Mouse (Mus musculus) macrophage (primary cell): Measurements from ENCODE around the gene Eps8l1. TPM values are rescaled to one million over a fixed set of nuclear protein-coding genes. Genes with fewer than 3 reads are reported as not detected.
"Not testable (repeated sequence)": the region's sequence is repeated elsewhere in the genome, so short reads cannot be mapped to it uniquely, and the experiment has no call there.

ENCODE experiments used
- H3K27ac ChIP-seq: fragments of 350-480 bp; formaldehyde crosslinking; 2 replicates; pipeline ENCODE4 v1.9.0; 2021
- H3K36me3 ChIP-seq: fragments of 350-480 bp; formaldehyde crosslinking; 2 replicates; pipeline ENCODE4 v1.9.0; 2021; ENCODE audit errors: inconsistent target
- H3K4me3 ChIP-seq: fragments of 350-480 bp; formaldehyde crosslinking; 2 replicates; pipeline ENCODE4 v1.9.0; 2021; ENCODE audit errors: inconsistent target
- H3K79me2 ChIP-seq: fragments of 350-480 bp; formaldehyde crosslinking; 2 replicates; pipeline ENCODE4 v1.9.0; 2021; ENCODE audit errors: inconsistent target
- WGBS: methylation state at CpG from one replicate; pipeline ENCODE4 v1.1.7; 2026; ENCODE audit warnings: inconsistent platforms; ENCODE audit not compliant: missing documents; 5-methylcytosine and 5-hydroxymethylcytosine counted together
- polyA plus RNA-seq: library from polyadenylated mRNA; stranded (reverse); fragments of 250-400 nt; gene quantifications from 3 replicates; pipeline ENCODE4 v1.2.4, GENCODE M21; 2018; ENCODE audit warnings: inconsistent platforms

Gene Eps8l1
- polyA plus RNA-seq, 1 experiment from 2014 or later = 3.9 TPM

- H3K27ac ChIP-seq = 0 out of 2 replicates have a peak overlapping the region, but pooled peaks have one; percentile 8
- WGBS = 33% methylated on average over 24 of the region's 24 CpGs
- no peak overlapping the region for H3K4me3 ChIP-seq
- no peaks in the 10 kb centered on the region for H3K36me3 ChIP-seq
- H3K79me2 ChIP-seq = no peaks in the 10 kb centered on the region
Observed at GRCm38 (mm10) chr7:4509863-4510608, 49.6 kb downstream of the Eps8l1 start.

DNA sequence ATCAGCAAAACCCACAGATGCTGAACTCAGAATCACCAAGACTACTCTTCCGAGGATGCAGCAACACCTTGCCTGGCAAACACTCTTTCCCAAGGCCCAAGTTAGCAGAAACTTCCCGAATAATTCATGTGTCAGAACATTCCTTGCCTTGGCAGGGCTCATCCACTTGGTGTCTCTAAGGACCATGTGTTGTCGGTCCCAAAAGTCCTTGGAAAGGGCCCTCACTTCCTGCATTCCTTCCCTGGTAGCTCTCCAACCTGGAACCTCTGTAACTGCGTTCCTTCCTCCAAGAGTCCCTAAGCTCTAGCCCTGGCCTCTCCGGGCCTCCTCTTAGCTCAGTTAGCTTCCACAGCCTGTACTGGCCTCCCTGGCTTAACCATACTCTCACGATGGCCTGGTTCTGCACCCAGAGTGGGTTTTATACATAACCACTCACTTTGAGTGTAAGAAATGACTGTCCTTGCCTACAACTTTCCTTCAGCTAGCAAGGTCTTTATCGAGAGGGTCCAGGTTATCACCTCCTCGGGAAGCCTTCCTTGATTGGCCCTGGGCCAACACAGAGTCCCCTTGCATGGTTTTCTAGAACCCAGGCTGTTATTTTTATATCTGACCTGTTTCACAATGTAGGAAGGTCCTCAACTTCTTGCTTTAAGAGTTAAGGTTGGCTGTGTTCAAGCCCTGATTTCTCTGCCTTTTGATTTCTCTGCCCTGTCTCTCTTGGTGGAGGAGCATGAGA is 51.2 kb downstream of the Eps8l1 start:
- Histone ChIP-seq H3K79me2 (no peaks in the 10 kb centered on the region), H3K4me3 (no peak overlapping the region), H3K27ac (no peak overlapping the region), H3K36me3 (no peaks in the 10 kb centered on the region)
- 88% methylated on average over 8 of the region's 8 CpGs for WGBS

GRCm38 (mm10) chr7:4513236-4513635 is 52.8 kb downstream of the Eps8l1 start:
- Histone ChIP-seq H3K4me3 (no peak overlapping the region), H3K27ac (no peak overlapping the region), H3K36me3 (no peaks in the 10 kb centered on the region), H3K79me2 (no peaks in the 10 kb centered on the region)
- WGBS = 38% methylated on average over 13 of the region's 13 CpGs

GRCm38 (mm10) chr7:4513829-4514712 is 53.6 kb downstream of the Eps8l1 start:
- Histone ChIP-seq H3K27ac (no peak overlapping the region), H3K79me2 (no peaks in the 10 kb centered on the region), H3K36me3 (no peaks in the 10 kb centered on the region), H3K4me3 (no peak overlapping the region)
- WGBS = 93% methylated on average over 6 of the region's 6 CpGs

DNA sequence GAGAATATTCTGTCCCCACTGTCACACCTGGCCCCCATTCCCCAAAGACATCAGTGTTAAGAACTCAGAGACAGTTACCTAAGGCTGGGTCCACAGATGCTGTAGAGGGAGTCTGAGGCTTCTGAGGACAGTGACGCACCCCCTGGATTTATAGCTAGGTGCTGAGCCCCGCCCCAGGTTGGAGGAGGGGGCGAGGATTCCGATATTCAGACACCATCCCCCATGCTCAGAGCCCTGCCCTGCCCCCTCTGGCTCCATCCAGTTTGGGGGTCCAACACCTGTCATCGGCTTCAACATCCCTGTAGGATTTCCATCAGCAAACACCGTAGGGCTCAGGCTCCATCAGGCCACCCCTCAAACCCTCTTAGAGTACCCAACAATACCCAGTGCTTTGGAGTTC is 55.4 kb downstream of the Eps8l1 start:
- 92% methylated on average over 6 of the region's 6 CpGs for whole genome bisulfite sequencing

GRCm38 (mm10) chr7:4516332-4517050 is 56.0 kb downstream of the Eps8l1 start, which contains the start of gene Tnnt1:
TSS of gene Tnnt1 (minus strand) at chr7:4516382.
- no peaks in the 10 kb centered on the region for H3K36me3 ChIP-seq
- no peak within 1 kb of the TSS for H3K27ac ChIP-seq
- H3K4me3 ChIP-seq = no peak within 1 kb of the TSS
- no peaks in the 10 kb centered on the region for H3K79me2 ChIP-seq
- 74% methylated on average over 2 of the region's 4 CpGs for WGBS

More for the DNA sequence above, 55.4 kb downstream of the Eps8l1 start:
- H3K36me3 ChIP-seq = no peaks in the 10 kb centered on the region
- H3K27ac ChIP-seq = no peak overlapping the region
- no peaks in the 10 kb centered on the region for H3K79me2 ChIP-seq
- no peak overlapping the region for H3K4me3 ChIP-seq

DNA sequence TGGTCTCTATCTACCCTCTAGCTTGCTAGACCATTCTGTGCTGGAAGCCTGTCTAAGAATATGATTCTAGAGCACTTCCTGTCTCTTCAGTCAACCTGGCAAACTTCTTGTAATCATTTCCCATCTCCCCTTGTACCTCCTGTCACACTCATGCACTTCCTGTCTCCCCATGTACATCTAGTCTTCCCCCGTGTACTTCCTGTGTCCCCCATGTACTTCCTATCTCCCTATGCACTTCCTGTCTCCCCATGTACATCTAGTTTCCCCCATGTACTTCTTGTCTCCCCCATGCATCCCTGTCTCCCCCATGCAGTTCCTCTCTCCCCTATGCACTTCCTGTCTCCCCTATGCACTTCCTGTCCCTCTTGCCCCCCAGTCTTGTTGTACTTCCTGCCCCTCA is 58.0 kb downstream of the Eps8l1 start:
- H3K36me3 ChIP-seq = no peaks in the 10 kb centered on the region
- no peak overlapping the region for H3K4me3 ChIP-seq
- 13% methylated on average over 1 of the region's 1 CpGs for WGBS
- no peak overlapping the region for H3K27ac ChIP-seq
- no peaks in the 10 kb centered on the region for H3K79me2 ChIP-seq

GRCm38 (mm10) chr7:4521231-4522003 is 60.9 kb downstream of the Eps8l1 start:
- no peak overlapping the region for H3K4me3 ChIP-seq
- no peak overlapping the region for H3K27ac ChIP-seq
- H3K79me2 ChIP-seq = no peaks in the 10 kb centered on the region
- WGBS = 55% methylated on average over 29 of the region's 32 CpGs
- no peaks in the 10 kb centered on the region for H3K36me3 ChIP-seq

DNA sequence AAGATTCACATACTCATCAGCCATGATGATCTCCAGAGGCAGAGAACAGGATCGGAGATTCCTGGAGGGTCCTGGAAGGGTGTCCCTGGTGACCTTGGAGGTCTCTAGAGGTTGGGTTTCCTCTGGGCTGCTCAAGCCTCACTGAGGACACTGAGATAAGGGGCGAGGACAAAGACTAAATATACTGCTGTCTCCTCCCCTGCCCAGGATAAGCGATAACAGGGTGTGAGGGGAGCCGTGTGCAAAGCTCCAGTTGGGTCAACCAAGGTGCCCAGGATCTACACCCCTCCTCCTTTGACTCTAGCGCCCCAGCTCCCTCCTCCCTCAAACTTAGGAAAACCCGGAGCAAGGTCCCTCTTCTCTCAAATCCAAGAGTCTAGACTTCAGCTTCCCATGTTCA is 61.8 kb downstream of the Eps8l1 start:
- Histone ChIP-seq H3K36me3 (no peaks in the 10 kb centered on the region), H3K79me2 (no peaks in the 10 kb centered on the region), H3K4me3 (no peak overlapping the region), H3K27ac (no peak overlapping the region)
- 96% methylated on average over 5 of the region's 6 CpGs for WGBS

- no peaks in the 10 kb centered on the region for H3K79me2 ChIP-seq
- H3K27ac ChIP-seq = no peak overlapping the region
- 88% methylated on average over 32 of the region's 33 CpGs for WGBS
- no peaks in the 10 kb centered on the region for H3K36me3 ChIP-seq
- H3K4me3 ChIP-seq = no peak overlapping the region
Observed at GRCm38 (mm10) chr7:4523205-4524130, 63.0 kb downstream of the Eps8l1 start.

DNA sequence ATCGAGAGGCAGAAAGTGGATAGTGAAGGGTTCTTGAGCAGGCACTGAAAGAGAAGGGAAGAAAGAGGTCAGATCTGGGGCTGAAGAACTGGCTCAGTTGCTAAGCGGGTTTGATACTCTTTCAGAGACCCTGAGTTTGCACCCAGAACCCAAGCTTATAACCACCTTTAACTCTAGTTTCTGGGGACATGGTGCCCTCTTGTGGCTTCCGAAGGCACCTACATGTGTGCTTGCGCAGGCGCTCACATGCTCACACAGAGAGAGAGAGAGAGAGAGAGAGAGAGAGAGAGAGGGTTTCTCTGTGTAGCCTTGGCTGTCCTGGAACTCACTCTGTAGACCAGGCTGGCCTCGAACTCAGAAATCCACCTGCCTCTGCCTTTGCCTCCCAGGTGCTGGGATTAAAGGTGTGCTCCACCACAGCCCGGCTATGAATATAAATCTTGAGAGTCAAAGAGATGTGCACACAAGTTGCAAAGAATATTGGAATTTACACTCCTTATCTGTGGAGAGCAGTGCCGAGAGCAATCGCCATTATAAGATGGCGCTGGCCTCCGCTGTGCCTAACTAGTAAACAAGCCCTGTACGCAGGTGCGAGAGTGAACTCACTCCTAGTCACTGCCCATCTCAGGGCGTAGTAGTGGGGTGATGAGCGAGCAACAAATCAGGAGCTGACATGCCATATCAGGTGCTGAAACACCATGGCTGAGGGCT is 63.9 kb downstream of the Eps8l1 start, which contains the start of gene Tnni3:
Gene Tnni3 (minus strand): TSS at position 18 of the 711 bp plus-strand sequence.
- WGBS = 55% methylated on average over 10 of the region's 15 CpGs
- not testable (repeated sequence) for H3K4me3 ChIP-seq, H3K27ac ChIP-seq, H3K36me3 ChIP-seq, H3K79me2 ChIP-seq
